Mouse (Mus musculus): ENCODE results near the gene Ptges3.
A peak's percentile ranks its signal among the peaks of the same experiment; 100 is the strongest.
"Not testable (repeated sequence)": the region's sequence is repeated elsewhere in the genome, so short reads cannot be mapped to it uniquely, and the experiment has no call there.

The Ptges3 gene

DNA sequence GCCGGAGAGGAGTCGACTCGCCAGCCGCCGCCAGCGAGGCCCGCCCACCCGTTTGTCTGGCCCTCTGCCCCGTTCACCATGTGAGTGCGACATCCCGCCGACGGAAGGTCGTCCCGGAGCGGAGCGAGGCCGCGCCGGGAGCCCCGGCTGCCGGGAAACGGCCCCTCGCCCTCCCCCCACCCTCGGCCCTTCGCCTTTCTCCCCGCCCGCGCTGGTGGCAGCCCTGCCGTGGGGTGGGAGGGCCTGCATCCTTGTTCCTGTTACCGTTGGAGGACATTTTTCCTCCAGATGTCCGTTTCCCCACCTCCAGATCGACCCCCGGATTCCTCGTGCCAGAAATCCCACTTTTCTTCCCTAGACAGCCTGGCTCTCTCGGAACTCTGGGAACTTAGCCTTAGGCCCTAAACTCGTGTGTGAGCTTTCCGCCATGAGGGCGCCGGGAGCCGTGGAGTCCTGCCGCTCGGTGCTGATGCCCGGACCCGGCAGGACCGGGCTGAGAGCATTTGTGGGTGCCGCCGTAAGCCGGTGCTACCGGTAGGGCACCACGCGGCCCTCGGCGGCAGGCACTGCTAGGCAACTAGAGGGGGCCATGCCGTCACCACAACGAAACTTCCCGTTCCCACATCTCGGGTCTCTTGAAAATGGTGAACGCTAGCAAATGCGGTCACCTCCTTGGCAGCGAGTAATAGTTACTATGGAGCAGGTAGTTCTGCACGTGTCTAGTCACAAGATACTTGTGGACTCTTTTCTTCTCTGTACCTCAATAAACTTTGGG, 640 bp downstream of the Ptges3 start:
- DNase-seq (ENCODE audit: low spot score) = no peak

DNA sequence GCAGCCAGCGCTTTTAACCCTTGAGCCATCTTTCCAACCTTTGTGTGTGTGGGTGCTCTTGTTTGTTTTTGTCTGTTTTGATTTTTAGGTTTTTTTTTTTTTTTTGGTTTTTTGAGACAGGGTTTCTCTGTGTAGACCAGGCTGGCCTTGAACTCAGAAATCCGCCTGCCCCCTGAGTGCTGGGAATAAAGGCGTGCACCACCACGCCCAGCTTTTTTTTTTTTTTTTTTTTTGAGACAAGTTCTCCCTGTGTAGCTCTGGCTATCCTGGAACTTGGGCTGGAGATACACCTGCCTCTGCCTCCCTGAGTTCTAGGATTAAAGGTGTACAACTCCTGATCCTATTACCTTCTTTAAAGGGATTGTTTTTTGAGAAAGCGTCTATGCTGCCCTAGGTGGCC, 2.4 kb downstream of the Ptges3 start:
- no peak for DNase-seq (ENCODE audit: low spot score)

DNA sequence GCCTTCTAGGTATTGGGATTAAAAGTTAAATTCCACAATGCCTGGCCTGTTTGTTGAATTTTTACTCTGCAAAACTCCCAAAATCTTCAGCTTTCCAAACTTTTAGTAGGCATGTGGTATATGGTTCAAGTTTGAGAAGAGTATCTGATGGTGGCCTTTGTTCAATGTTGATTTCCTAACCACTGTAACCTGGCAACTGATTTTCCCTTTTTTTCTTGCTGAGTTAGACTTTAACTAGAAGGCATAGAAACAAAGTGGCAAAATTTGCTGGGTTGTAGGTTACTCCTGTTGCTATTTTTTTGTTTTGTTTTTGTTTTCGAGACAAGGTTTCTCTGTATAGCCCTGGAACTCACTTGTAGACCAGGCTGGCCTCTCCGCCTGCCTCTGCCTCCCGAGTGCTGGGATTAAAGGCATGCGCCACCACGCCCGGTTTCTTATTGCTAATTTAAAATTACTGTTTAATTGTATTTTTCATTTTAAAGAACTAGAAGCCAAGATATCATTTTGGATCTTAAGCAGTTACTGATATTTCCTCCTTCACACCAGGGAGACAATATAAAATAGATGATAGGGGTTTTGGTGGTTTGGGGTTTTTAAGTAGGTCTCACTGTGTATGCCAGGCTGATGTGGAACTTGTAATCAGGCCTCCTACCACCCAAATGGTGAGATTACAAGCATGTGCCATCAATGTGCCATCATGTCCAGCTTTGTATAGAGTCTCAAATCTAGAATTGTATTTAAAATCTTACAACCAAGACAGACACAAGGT, 3.7 kb downstream of the Ptges3 start:
- no peak for DNase-seq (ENCODE audit: low spot score)

DNA sequence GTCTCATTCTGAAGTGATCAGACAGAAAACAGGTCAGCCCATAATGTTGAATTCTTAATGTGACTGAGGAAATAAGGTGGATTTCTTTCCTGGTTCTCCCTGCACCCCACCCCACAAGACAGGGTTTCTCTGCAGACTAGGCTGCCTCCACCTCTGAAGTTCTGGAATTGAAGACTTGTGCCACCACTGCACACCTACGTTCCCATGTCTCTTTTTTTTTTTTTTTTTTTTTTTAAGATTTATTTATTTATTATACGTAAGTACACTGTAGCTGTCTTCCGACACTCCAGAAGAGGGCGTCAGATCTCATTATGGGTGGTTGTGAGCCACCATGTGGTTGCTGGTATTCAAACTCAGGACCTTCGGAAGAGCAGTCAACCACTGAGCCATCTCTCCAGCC, 7.3 kb downstream of the Ptges3 start:
- no peak for DNase-seq (ENCODE audit: low spot score)

DNA sequence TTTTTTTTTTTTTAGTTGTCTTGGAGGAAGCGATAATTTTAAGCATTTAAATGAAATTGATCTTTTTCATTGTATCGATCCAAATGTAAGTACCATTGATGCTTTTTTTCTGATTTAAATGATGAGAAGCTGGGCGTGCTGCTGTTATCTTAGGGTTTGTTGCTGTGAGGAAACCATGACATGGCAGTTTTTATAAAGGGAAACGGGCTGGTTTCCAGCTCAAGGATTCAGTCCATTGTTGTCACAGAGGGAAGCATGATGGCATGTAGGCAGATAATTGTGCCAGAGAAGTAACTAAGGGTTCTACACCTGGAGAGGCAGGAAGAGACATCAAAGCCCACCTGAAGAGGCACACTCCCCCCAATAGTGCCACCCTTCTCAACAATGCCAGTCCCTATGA, 10.4 kb downstream of the Ptges3 start:
- no peak for DNase-seq (ENCODE audit: low spot score)

DNA sequence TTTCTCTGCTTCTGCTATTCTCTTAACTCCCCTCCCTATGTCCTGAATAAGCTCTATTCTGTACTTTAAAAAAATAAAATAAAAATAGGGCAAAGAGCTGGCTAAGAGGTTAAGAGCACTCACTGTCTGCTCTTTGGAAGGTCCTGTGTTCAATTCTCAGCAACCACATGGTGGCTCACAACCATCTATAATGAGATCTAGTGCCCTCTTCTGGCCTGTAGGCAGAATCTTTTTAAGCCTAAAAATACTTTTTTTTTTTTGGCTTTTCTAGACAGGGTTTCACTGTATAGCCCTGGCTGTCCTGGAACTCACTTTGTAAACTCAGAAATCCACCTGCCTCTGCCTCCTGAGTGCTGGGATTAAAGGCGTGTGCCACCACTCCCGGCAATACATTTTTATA, 11.7 kb downstream of the Ptges3 start:
- DNase-seq (ENCODE audit: low spot score) = not testable (repeated sequence)

DNA sequence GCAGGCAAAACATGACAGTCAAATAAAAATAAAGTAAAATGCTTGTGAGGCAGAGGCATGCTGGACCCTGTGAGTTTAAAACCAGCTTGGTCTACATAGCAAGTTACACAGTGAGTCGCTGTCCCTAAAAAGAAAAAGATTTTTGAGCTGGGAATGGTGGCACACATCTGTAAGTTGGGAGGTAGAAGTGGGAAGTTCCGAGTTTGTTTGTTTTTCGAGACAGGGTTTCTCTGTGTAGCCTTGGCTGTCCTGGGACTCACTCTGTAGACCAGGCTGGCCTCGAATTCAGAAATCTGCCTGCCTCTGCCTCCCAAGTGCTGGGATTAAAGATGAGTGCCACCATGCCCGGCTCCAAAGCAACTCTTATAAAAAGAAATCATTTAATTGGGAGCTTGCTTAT, 19.5 kb downstream of the Ptges3 start:
- DNase-seq (ENCODE audit: low spot score) = not testable (repeated sequence)

DNA sequence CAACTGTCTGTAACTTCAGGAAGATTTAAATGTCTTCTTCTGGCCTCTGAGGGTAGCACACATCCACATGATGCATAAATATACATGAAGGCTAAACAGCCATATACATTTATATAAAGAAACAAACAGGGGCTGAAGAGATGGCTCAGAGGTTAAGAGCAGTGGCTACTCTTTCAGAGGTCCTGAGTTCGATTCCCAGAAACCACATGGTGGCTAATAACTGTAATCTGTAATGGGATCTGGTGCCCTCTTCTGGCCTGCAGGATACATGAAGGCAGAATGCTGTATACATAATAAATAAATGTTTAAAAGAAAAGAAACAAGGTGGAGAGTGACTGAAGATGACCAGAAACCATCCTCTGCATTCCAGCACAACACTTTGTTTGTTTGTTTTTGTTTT, 21.7 kb downstream of the Ptges3 start:
- no peak for DNase-seq (ENCODE audit: low spot score)

DNA sequence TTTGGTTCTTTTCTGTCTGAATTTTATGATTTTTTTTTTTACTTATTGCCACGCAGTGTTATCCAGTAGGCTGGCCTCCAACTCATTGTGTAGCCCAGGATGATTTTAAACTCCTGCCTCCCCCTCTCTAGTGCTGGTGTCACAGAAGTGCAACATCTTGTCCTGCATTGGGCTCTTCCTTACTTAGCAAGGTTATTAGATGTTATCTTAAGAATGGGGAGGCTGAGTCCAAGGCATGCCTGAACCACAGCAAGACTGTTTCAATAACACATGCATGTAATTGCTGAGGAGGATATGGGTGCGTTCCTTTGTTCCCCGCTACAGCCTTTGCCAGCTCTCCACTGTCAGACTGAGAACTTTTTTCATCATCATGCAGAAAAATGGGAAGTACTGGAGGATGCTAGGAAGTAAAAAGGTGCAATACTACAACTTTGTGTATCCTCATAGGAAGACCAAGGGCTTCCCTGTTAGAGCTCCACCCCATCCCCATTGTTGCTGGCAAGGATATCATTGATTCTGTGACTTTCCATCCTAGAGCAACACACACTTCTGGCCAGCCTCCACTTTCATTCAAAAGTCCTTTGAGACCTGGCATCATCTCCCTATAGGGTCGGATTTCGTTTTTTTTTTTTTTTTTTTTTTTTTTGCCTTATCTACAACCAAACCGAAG, 23.2 kb downstream of the Ptges3 start:
- DNase-seq (ENCODE audit: low spot score) = no peak

DNA sequence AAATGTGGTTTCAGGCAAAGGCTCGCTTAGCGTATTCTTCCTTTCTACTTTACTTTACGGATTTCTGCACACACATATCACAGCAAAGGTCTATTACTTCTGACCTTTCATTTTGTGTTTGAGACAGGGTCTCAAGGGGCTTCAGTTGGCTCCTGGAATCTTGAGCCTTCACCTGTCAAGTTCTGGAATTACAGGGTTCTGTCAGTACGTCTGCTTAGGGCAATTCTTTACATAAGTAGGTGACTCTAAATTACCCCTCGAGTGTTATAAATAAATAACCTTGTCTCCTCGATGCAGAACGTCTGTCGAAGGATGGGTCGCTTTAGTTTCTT, 23.7 kb downstream of the Ptges3 start:
- no peak for DNase-seq (ENCODE audit: low spot score)

DNA sequence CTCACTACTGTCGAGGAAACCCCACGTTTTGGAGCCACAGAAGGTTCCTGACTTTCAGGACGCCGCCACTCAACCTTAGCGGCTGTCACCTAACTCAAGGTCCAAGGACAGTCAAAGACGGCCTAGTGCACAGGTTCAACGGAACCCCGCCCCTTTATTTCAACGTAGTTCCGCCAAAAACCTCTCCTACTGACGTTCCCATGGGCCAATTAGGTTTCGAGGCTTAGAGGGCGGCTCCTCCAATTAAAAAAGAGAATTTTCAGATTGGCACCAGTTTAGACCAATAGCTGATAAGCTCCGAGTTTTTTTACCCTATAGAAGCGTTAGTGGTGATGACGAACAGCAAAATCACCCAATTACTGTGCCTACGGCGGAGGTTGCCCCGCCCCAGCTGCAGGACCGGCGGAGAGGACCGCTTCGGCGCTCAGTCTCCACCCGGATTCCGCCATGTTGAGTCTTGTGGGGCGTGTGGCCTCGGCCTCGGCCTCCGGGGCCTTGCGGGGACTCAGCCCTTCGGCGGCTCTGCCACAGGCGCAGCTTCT, 24.2 kb downstream of the Ptges3 start, which contains the start of gene Atp5b:
Gene Atp5b, plus strand, starts transcription at position 394 of the 542 bp plus-strand sequence.
- DNase-seq (ENCODE audit: low spot score) = peak; percentile 99

DNA sequence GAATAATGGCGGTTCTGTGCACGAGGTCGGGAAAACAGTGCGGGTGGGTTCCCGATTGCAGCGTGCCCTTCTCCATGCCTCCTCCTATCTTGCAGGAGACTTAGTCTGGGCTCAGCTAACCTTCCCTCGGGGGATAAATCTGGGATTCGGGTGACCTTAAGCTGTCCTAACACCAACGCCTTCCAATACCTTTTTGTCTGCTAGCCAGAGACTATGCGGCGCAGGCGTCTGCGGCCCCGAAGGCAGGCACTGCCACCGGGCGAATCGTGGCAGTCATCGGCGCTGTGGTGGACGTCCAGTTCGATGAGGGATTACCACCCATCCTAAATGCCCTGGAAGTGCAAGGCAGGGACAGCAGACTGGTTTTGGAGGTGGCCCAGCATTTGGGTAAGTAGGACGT, 24.9 kb downstream of the Ptges3 start:
- no peak for DNase-seq (ENCODE audit: low spot score)

DNA sequence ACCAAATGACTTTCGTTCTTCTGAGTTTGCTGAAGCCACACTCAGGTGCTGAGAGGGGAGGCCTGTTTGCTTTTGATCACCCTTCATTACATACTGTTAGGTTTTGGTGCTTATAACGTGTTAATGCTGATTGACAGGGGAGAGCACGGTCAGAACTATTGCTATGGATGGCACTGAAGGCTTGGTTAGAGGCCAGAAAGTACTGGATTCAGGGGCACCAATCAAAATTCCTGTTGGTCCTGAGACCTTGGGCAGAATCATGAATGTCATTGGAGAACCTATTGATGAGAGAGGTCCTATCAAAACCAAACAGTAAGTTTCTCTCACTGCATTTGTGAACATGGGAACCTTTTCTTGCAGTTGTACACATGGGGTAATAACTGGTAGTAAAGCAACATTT, 25.4 kb downstream of the Ptges3 start:
- no peak for DNase-seq (ENCODE audit: low spot score)

DNA sequence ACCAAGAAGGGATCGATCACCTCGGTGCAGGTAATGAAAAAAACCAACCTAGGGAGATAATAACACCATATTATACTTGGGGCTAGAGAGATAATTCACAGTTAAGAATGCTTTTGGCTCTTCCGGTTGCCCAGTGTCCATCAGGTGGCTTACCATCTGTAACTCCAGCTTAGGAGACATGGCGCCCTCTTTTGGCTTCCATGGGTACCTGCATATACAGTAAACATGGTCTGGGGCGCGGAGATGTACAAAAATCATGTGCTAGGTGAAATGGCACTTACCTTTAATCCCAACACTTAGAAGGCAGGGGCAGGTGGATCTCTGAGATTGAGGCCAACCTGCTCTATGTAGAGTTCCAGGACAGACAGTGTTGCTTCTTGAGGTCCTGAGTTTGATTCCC, 27.6 kb downstream of the Ptges3 start:
- DNase-seq (ENCODE audit: low spot score) = no peak

DNA sequence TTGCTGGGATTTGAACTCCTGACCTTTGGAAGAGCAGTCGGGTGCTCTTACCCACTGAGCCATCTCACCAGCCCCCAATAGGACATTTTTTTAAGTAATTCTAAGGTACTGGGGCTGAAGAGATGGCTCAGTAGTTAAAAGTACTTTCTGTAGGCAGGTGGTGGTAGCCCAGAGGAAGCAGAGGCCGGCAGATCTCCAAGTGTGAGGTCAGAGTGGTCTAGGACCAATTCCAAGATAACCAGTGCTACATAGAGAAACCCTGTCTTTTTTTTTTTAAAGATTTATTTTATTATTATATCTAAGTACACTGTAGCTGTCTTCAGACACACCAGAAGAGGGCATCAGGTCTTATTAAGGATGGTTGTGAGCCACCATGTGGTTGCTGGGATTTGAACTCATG, 28.5 kb downstream of the Ptges3 start:
- not testable (repeated sequence) for DNase-seq (ENCODE audit: low spot score)

DNA sequence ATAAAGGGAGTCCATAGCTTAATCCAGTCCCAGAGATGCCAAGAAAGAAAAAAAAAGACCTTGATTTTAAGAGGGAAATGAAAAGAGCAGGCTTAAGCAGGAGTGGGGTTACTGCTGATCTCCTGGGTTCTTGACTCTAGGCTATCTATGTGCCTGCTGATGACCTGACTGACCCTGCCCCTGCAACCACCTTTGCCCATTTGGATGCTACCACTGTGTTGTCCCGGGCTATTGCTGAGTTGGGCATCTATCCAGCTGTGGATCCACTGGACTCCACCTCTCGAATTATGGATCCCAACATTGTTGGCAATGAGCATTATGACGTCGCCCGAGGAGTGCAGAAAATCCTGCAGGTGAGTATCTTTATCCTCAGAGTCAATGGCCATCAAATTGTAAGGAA, 29.4 kb downstream of the Ptges3 start:
- no peak for DNase-seq (ENCODE audit: low spot score)

DNA sequence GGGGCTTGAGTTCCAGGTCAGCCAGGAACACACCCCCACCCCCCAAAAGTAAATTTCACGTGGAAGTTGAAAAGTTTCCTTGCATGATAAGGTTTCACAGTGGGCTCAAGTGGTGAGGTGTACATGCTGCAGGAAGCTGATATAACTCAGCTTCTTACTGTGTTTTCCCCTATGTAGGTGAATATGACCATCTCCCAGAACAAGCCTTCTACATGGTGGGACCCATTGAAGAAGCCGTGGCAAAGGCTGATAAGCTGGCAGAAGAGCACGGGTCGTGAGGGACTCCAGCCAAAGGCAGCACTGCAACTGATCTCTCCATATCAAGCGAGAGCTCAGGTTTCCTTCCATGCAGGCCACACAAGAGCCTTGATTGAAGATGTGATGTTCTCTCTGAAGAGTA, 31.1 kb downstream of the Ptges3 start:
- DNase-seq (ENCODE audit: low spot score) = no peak

DNA sequence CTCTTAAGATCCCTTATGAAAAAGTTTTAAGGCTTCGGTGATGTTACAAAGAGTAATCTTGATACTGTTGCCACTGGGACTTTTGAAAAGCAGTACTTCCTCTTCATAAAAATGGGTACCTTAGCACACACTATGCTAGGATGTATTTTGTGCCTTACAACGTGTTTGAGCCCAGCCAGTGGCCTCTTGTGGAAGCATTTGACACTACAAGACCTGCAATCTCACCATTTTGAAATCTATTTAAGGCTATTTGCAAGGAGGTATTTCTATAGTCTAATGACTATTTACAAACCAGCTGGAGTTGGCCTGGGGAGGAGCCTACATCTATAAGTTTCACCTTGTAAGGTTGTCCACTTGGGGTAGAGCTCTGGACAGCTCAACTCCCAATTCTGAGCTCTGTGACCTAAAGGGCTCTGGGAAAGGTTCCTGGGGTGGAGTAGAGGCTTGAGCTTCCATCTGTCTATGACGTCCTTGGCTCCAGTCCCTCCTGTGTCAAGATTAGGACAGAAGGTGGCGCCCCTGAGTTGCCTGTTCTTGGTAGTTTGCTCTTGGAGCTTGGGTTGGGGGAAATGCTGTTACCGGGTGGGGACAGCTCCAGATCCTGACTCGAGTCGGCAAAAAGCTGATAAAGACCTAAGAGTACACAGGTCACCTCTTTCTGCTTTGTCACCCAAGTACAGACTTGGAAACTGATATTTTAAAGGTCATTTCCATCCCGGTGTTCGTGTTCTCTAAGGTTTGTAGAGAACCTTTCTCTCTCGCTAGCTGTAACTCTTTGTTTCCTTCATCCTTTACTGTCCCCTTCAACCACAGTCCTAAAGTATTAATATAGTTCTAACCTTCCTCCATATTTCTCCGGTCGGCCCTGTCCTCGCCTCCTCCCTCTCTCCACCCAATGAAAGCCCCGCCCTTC, 32.2 kb downstream of the Ptges3 start:
- peak; percentile 84 for DNase-seq (ENCODE audit: low spot score)

DNA sequence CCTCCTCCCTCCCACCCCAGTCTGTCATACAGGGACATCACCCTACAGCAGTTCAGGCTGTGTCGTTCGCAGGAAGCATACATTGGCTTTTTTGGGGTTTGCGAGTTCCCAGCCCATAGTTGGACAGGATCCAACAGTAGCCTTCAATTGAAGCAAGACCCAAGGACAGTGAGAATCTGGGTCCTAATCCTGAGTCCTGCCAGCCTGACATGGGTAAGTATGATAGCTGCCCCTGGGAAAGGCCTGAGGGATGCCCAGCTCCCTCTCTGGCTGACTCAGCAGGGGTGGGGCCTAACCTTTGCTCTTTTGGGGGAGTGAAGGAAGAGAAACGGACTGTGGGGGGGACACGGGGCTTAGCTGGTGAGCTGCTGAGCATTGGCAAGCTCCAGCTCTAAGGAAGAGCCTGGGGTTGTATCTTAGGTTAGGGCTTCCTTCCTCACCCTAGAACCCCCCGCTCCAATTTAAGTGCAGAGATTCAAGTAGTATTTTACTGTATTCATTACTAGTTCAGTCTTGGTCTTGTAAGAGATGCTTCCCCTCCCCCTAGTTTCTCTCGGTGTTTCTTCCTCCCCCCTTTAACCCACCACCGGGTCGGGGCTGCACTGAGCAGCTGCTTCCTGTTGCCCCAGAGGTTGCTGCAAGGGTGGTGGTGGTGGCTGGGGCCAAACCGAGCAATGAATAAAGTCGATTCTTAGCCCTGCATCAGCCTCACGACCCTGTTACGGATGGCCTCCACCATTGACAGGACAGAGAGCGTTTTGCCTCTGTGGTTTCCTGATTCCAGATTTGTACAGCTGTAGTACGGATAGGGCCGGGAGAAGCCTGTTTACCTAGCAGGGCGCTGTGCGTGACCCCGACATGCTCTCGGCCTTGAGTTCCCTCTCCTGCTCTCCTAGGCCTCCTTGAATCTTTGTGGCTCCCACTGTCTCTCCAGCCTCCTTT, 33.1 kb downstream of the Ptges3 start, which contains the start of gene Baz2a:
Gene Baz2a, plus strand, starts transcription at position 14 of the 942 bp plus-strand sequence.
- DNase-seq (ENCODE audit: low spot score) = no peak
